Mouse (Mus musculus) E14TG2a.4 (cell line): ENCODE results near the gene Plpp7.

Experiments used
- H3K27me3 ChIP-seq: 2 replicates; pipeline ENCODE4 v1.6.1; 2014; ENCODE audit warnings: low read length, control low read depth; ENCODE audit not compliant: insufficient read depth
- H3K36me3 ChIP-seq: 2 replicates; pipeline ENCODE4 v1.6.1; 2014; ENCODE audit warnings: low read length, control low read depth; ENCODE audit not compliant: insufficient read depth
- H3K4me1 ChIP-seq: replicated peaks from 2 replicates; pipeline ENCODE4 v1.6.1; 2014; ENCODE audit warnings: low read depth, low read length, control low read depth
- H3K4me3 ChIP-seq: replicated peaks from 2 replicates; pipeline ENCODE4 v1.5.1; 2014; ENCODE audit warnings: mild to moderate bottlenecking, low read length
- H3K9me3 ChIP-seq: 2 replicates; pipeline ENCODE4 v1.6.1; 2014; ENCODE audit warnings: low read length, control low read depth
- CTCF ChIP-seq: conservative IDR thresholded peaks from 2 replicates; pipeline ENCODE4 v1.5.1; 2014; ENCODE audit warnings: low read length
- NANOG ChIP-seq: IDR thresholded peaks from 2 replicates; pipeline ENCODE4 v1.6.1; 2014; ENCODE audit warnings: borderline replicate concordance, low read length, mixed read lengths
- POU5F1 ChIP-seq: IDR thresholded peaks from 2 replicates; pipeline ENCODE4 v1.6.1; 2014; ENCODE audit warnings: low read length, borderline replicate concordance

The Plpp7 gene

GRCm38 (mm10) chr2:32142368-32142767, 47.0 kb downstream of the Plpp7 start:
- Histone ChIP-seq H3K27me3 (no peaks in the 10 kb centered on the region), H3K9me3 (no peaks in the 10 kb centered on the region), H3K4me3 (no peak overlapping the region), H3K4me1 (peaks cover 74% of the 10 kb centered on the region), H3K36me3 (no peaks in the 10 kb centered on the region)
- TF ChIP-seq NANOG (no peak), CTCF (no peak), POU5F1 (no peak)

GRCm38 (mm10) chr2:32144633-32145032, 49.3 kb downstream of the Plpp7 start:
- TF ChIP-seq POU5F1 = no peak
- TF ChIP-seq NANOG = no peak
- no peak for TF ChIP-seq CTCF
- H3K4me3 ChIP-seq = 0 out of 2 replicates have a peak overlapping the region, but pooled peaks have one; percentile 24
- no peaks in the 10 kb centered on the region for H3K36me3 ChIP-seq
- H3K9me3 ChIP-seq = no peaks in the 10 kb centered on the region
- H3K4me1 ChIP-seq = peaks cover 74% of the 10 kb centered on the region
- H3K27me3 ChIP-seq = no peaks in the 10 kb centered on the region

- no peaks in the 10 kb centered on the region for H3K9me3 ChIP-seq
- H3K4me1 ChIP-seq = peaks cover 65% of the 10 kb centered on the region
- no peak overlapping the region for H3K4me3 ChIP-seq
- H3K36me3 ChIP-seq = no peaks in the 10 kb centered on the region
- TF ChIP-seq CTCF (no peak), NANOG (no peak), POU5F1 (no peak)
- H3K27me3 ChIP-seq = no peaks in the 10 kb centered on the region
Observed at GRCm38 (mm10) chr2:32146617-32147162, 51.4 kb downstream of the Plpp7 start.

GRCm38 (mm10) chr2:32150135-32150534, 54.8 kb downstream of the Plpp7 start:
- Histone ChIP-seq H3K4me1 (peaks cover 79% of the 10 kb centered on the region), H3K27me3 (no peaks in the 10 kb centered on the region), H3K4me3 (peak overlapping the region; percentile 75), H3K36me3 (peaks cover 7% of the 10 kb centered on the region; the same call in 1 of the 2 replicates), H3K9me3 (no peaks in the 10 kb centered on the region)
- TF ChIP-seq NANOG (no peak), POU5F1 (no peak), CTCF (no peak)

- Histone ChIP-seq H3K4me3 (peak overlapping the region; percentile 75), H3K9me3 (no peaks in the 10 kb centered on the region), H3K36me3 (peaks cover 8% of the 10 kb centered on the region; the same call in 1 of the 2 replicates), H3K4me1 (peaks cover 79% of the 10 kb centered on the region), H3K27me3 (no peaks in the 10 kb centered on the region)
- TF ChIP-seq CTCF (no peak), POU5F1 (no peak), NANOG (no peak)
Observed at GRCm38 (mm10) chr2:32150562-32150923, 55.2 kb downstream of the Plpp7 start.

GRCm38 (mm10) chr2:32150924-32151659, 55.8 kb downstream of the Plpp7 start, which contains the start of gene Prrc2b:
Gene Prrc2b, plus strand, starts transcription at chr2:32151082.
- H3K36me3 ChIP-seq = peaks cover 10% of the 10 kb centered on the region; the same call in 1 of the 2 replicates
- H3K4me1 ChIP-seq = peaks cover 80% of the 10 kb centered on the region
- no peak for TF ChIP-seq POU5F1
- TF ChIP-seq NANOG = no peak
- TF ChIP-seq CTCF = no peak
- H3K27me3 ChIP-seq = no peaks in the 10 kb centered on the region
- no peaks in the 10 kb centered on the region for H3K9me3 ChIP-seq
- peak within 1 kb of the TSS; percentile 82 for H3K4me3 ChIP-seq

- Histone ChIP-seq H3K27me3 (no peaks in the 10 kb centered on the region), H3K4me1 (peaks cover 81% of the 10 kb centered on the region), H3K9me3 (no peaks in the 10 kb centered on the region), H3K4me3 (peak overlapping the region; percentile 82), H3K36me3 (peaks cover 17% of the 10 kb centered on the region)
- TF ChIP-seq CTCF (no peak), NANOG (no peak), POU5F1 (no peak)
Observed at GRCm38 (mm10) chr2:32151660-32152366, 56.5 kb downstream of the Plpp7 start.

- Histone ChIP-seq H3K27me3 (no peaks in the 10 kb centered on the region), H3K36me3 (peaks cover 17% of the 10 kb centered on the region), H3K4me3 (peak overlapping the region; percentile 82), H3K4me1 (peaks cover 81% of the 10 kb centered on the region), H3K9me3 (no peaks in the 10 kb centered on the region)
- TF ChIP-seq CTCF = no peak
- no peak for TF ChIP-seq POU5F1
- TF ChIP-seq NANOG = no peak
Observed at GRCm38 (mm10) chr2:32152367-32153034, 57.2 kb downstream of the Plpp7 start.
